Mouse (Mus musculus): Measurements from ENCODE around the gene Skint9. TPM values are rescaled to one million over a fixed set of nuclear protein-coding genes. Genes with fewer than 3 reads are reported as not detected.

The Skint9 gene
- not detected in 2 replicates for polyA plus RNA-seq (2012; rRNA removed; ENCODE audit: low replicate concordance)

GRCm38 (mm10) chr4:112433885-112434284, at the start of gene Skint9:
Gene Skint9 (minus strand): TSS chr4:112433985.

Other genes with a start within 250 kb of the Skint9 start
- 0.06 and 0.10 TPM in 2 replicates for gene Skint3, start 201.7 kb downstream of the Skint9 start, polyA plus RNA-seq (2012; rRNA removed; ENCODE audit: low replicate concordance)
- not detected in 2 replicates for gene Skint2, start 123.2 kb upstream of the Skint9 start, polyA plus RNA-seq (2012; rRNA removed; ENCODE audit: low replicate concordance)